Mouse (Mus musculus): Measurements from ENCODE around the gene Clic4. TPM values are rescaled to one million over a fixed set of nuclear protein-coding genes. Genes with fewer than 3 reads are reported as not detected.
A peak's percentile ranks its signal among the peaks of the same experiment; 100 is the strongest.

The Clic4 gene
- polyA plus RNA-seq, 1 experiment from 2014 or later: 179 TPM

DNA sequence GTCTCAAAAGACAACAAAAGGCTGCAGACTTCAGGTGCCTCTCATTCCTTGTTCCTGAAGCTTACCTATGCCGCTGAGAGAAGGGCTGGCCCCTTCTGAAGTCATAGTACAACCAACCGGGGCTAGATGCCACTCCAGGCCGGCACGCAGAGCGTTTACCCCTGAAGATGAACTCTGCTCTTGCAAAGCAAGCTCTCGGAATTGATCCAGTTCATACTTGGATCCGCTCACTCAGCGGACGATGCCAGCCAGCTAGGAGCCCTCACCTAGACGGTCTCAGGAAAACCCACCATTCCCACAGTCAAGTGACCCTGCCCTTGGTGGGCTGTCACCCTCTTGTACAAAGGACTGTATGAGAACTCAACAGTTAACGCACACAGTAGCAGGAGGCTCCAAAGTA lies 26.8 kb downstream of the Clic4 start:
- Histone ChIP-seq H3K4me3 (ENCODE audit: low read length) (no peak overlapping the region), H3K4me2 (ENCODE audit: low read depth, low read length) (no peak overlapping the region), H3K27ac (ENCODE audit: low read length) (0 out of 2 replicates have a peak overlapping the region, but pooled peaks have one; percentile 12), H3K4me1 (replicated peaks; ENCODE audit: control insufficient read depth, insufficient read depth, low read length) (peaks cover 44% of the 10 kb centered on the region), H3K27me3 (ENCODE audit: control insufficient read depth, insufficient read depth, low read depth, low read length) (no peaks in the 10 kb centered on the region), H3K9me3 (ENCODE audit: control insufficient read depth, low read length) (peaks cover 6% of the 10 kb centered on the region; the same call in 1 of the 2 replicates), H3K9ac (ENCODE audit: low read length) (no peak overlapping the region), H3K36me3 (ENCODE audit: control insufficient read depth, insufficient read depth, low read length) (peaks cover 2% of the 10 kb centered on the region; the same call in 1 of the 2 replicates)
- no peak for ATAC-seq (ENCODE audit: low read depth)
- 73% methylated on average over 11 of the region's 11 CpGs for WGBS

DNA sequence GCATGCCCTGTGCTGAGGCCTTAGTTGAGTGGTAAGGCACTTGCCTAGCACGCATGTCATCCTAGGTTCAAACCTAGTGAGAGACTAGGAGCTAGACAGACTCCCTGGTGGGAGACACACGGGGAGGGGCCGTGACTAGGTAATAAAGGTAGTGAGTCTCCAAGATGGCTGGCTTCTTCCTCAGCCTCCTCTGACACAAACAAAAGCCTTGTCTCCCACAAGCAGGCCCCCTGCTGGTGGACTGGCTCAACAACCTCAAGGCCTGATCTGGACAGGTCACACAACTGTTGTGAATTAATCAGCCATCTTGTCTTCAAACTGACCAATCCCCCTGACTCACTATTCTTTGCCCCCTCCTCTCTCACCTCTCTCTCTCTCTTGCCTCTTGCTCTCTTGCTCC lies 28.3 kb downstream of the Clic4 start:
- Histone ChIP-seq H3K4me1 (replicated peaks; ENCODE audit: control insufficient read depth, insufficient read depth, low read length) (peaks cover 58% of the 10 kb centered on the region), H3K27ac (ENCODE audit: low read length) (no peak overlapping the region)
- ATAC-seq (ENCODE audit: low read depth): no peak

DNA sequence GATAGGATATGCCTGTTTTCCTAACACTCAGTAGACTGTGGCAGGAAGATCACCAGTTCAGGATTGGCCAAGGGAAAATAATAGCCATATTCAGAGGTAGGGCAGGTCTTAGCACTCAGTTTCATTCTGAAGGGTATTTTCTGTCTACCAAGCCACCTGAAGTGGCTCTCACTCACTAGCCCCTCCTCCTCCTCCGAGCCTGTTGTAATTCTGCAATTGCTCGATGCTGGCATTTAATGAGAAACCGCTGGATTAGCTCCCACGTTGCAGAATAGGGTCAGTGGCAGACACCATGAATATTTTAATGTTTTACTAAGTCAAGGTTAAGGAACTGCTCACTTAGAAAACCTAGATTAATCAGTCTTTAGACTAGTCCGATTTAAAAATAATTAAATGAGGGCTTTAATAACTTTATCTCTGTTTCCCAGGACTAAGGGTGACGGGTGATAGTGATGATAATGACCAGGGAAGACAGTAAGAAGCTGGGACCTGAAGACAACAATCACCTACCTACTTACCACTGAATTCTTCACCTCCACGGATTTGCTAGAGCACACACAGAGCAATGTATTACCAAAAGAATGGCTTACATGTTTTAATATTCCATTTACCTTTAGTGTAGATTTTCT lies 29.6 kb downstream of the Clic4 start:
- no peak for ATAC-seq (ENCODE audit: low read depth)
- WGBS: 69% methylated on average over 7 of the region's 7 CpGs
- H3K27ac ChIP-seq (ENCODE audit: low read length): no peak overlapping the region

More for the DNA sequence above, 28.3 kb downstream of the Clic4 start:
- Histone ChIP-seq H3K27me3 (ENCODE audit: control insufficient read depth, insufficient read depth, low read depth, low read length) (no peaks in the 10 kb centered on the region), H3K4me2 (ENCODE audit: low read depth, low read length) (no peak overlapping the region), H3K9ac (ENCODE audit: low read length) (no peak overlapping the region), H3K4me3 (ENCODE audit: low read length) (no peak overlapping the region), H3K9me3 (ENCODE audit: control insufficient read depth, low read length) (peaks cover 3% of the 10 kb centered on the region; the same call in 1 of the 2 replicates), H3K36me3 (ENCODE audit: control insufficient read depth, insufficient read depth, low read length) (peaks cover 2% of the 10 kb centered on the region; the same call in 1 of the 2 replicates)
- WGBS: 93% methylated on average over 3 of the region's 3 CpGs

DNA sequence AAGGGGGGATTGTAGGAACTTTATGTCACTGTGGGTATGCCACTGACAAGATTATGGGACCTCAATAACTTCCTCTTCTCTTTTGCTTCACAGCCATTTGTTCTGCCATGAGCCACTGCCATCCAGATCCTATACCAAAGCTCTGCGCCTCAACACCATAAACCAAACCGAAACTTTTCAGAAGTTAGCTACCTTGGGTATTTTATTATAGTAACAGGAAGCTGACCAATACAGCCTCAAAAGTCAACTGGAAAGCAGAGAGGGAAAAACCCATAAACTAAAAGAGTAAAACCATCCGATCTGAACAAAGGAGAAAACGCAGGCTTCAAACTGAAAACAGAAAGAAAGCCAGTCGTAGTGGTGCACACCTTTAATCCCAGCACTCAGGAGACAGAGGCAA lies 30.2 kb downstream of the Clic4 start:
- H3K9me3 ChIP-seq (ENCODE audit: control insufficient read depth, low read length): no peaks in the 10 kb centered on the region
- 91% methylated on average over 5 of the region's 5 CpGs for WGBS
- H3K4me3 ChIP-seq (ENCODE audit: low read length): no peak overlapping the region
- no peaks in the 10 kb centered on the region for H3K27me3 ChIP-seq (ENCODE audit: control insufficient read depth, insufficient read depth, low read depth, low read length)
- peaks cover 64% of the 10 kb centered on the region for H3K4me1 ChIP-seq (replicated peaks; ENCODE audit: control insufficient read depth, insufficient read depth, low read length)
- H3K27ac ChIP-seq (ENCODE audit: low read length): no peak overlapping the region
- no peak for ATAC-seq (ENCODE audit: low read depth)
- no peak overlapping the region for H3K9ac ChIP-seq (ENCODE audit: low read length)
- H3K36me3 ChIP-seq (ENCODE audit: control insufficient read depth, insufficient read depth, low read length): peaks cover 5% of the 10 kb centered on the region; the same call in 1 of the 2 replicates
- no peak overlapping the region for H3K4me2 ChIP-seq (ENCODE audit: low read depth, low read length)

More for the DNA sequence above, 29.6 kb downstream of the Clic4 start:
- Histone ChIP-seq H3K9ac (ENCODE audit: low read length) (no peak overlapping the region), H3K4me2 (ENCODE audit: low read depth, low read length) (no peak overlapping the region), H3K4me1 (replicated peaks; ENCODE audit: control insufficient read depth, insufficient read depth, low read length) (peaks cover 66% of the 10 kb centered on the region), H3K9me3 (ENCODE audit: control insufficient read depth, low read length) (no peaks in the 10 kb centered on the region), H3K36me3 (ENCODE audit: control insufficient read depth, insufficient read depth, low read length) (peaks cover 3% of the 10 kb centered on the region; the same call in 1 of the 2 replicates), H3K27me3 (ENCODE audit: control insufficient read depth, insufficient read depth, low read depth, low read length) (no peaks in the 10 kb centered on the region), H3K4me3 (ENCODE audit: low read length) (no peak overlapping the region)

DNA sequence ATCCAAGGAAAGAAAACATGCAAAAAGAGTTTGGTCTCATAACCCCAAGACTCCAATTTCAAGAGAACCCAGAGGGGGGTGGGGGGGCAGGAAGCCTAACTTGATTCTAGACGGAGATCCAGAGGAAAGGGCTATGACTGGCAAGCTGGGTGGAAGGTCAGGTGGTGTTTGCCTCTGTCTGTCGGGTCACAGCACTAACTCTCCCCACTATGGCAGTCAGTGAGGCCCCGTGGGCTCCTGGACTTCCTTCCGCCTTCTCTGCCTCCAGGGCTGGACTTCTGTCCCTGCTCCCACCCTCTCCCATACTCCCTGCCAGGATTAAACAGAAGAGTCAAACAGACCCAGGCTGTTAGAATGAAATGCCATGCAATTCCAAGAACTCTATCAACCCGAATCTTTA lies 30.9 kb downstream of the Clic4 start:
- ATAC-seq (ENCODE audit: low read depth): peak; percentile 41
- no peak overlapping the region for H3K4me3 ChIP-seq (ENCODE audit: low read length)
- WGBS: 21% methylated on average over 5 of the region's 5 CpGs
- H3K4me1 ChIP-seq (replicated peaks; ENCODE audit: control insufficient read depth, insufficient read depth, low read length): peaks cover 58% of the 10 kb centered on the region
- peak overlapping the region; percentile 81 for H3K27ac ChIP-seq (ENCODE audit: low read length)
- H3K27me3 ChIP-seq (ENCODE audit: control insufficient read depth, insufficient read depth, low read depth, low read length): no peaks in the 10 kb centered on the region
- H3K4me2 ChIP-seq (ENCODE audit: low read depth, low read length): no peak overlapping the region
- peaks cover 10% of the 10 kb centered on the region; the same call in 1 of the 2 replicates for H3K36me3 ChIP-seq (ENCODE audit: control insufficient read depth, insufficient read depth, low read length)
- no peaks in the 10 kb centered on the region for H3K9me3 ChIP-seq (ENCODE audit: control insufficient read depth, low read length)
- H3K9ac ChIP-seq (ENCODE audit: low read length): peak overlapping the region; percentile 25; the same call in 1 of the 2 replicates

DNA sequence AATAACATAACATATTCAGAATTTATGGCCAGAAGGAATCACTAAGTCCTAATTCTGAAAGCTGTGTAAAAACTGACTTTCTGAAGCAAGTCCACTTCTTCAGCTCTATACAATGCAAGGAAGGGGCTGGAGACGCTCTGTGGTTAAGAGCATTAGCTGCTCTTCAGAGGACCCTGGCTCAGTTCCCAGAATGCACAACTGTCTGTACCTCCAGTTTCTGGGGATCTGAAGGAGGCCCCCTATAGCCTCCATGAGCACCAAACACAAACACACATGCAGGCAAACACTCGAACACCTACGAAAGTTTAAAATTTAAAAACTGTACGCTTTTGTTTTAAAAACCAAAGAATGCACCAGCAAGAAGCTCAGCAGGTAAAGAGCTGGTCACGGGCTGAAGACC lies 31.5 kb downstream of the Clic4 start:
- Histone ChIP-seq H3K4me3 (ENCODE audit: low read length) (no peak overlapping the region), H3K4me2 (ENCODE audit: low read depth, low read length) (no peak overlapping the region), H3K27ac (ENCODE audit: low read length) (peak overlapping the region; percentile 81), H3K9me3 (ENCODE audit: control insufficient read depth, low read length) (no peaks in the 10 kb centered on the region), H3K27me3 (ENCODE audit: control insufficient read depth, insufficient read depth, low read depth, low read length) (no peaks in the 10 kb centered on the region), H3K9ac (ENCODE audit: low read length) (no peak overlapping the region), H3K4me1 (replicated peaks; ENCODE audit: control insufficient read depth, insufficient read depth, low read length) (peaks cover 52% of the 10 kb centered on the region), H3K36me3 (ENCODE audit: control insufficient read depth, insufficient read depth, low read length) (peaks cover 10% of the 10 kb centered on the region; the same call in 1 of the 2 replicates)
- ATAC-seq (ENCODE audit: low read depth): peak; percentile 54; the same call in 1 of the 2 replicates
- WGBS: 43% methylated on average over 5 of the region's 5 CpGs

DNA sequence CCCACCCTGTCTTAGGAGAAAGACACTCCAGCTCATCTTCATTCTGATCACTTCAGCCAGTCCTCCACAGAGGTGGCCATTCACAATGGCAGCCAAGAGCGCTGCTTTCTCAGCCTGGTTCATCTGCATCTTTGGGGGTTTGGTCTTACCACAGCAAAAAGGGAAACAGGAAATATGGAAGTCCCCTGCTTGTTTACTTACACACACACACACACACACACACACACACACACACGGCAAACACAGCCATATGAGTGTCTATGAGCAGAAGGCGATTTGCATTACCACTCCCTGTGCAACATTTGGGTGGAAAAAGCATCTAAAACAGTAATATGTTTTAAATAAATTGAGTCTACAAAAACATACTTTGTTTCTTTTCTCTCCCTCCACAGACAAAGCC lies 32.3 kb downstream of the Clic4 start:
- H3K4me2 ChIP-seq (ENCODE audit: low read depth, low read length): no peak overlapping the region
- no peaks in the 10 kb centered on the region for H3K27me3 ChIP-seq (ENCODE audit: control insufficient read depth, insufficient read depth, low read depth, low read length)
- peaks cover 10% of the 10 kb centered on the region; the same call in 1 of the 2 replicates for H3K36me3 ChIP-seq (ENCODE audit: control insufficient read depth, insufficient read depth, low read length)
- peaks cover 44% of the 10 kb centered on the region for H3K4me1 ChIP-seq (replicated peaks; ENCODE audit: control insufficient read depth, insufficient read depth, low read length)
- no peak overlapping the region for H3K9ac ChIP-seq (ENCODE audit: low read length)
- ATAC-seq (ENCODE audit: low read depth): no peak
- no peak overlapping the region for H3K27ac ChIP-seq (ENCODE audit: low read length)
- no peaks in the 10 kb centered on the region for H3K9me3 ChIP-seq (ENCODE audit: control insufficient read depth, low read length)
- no peak overlapping the region for H3K4me3 ChIP-seq (ENCODE audit: low read length)
- 63% methylated on average over 3 of the region's 3 CpGs for WGBS

DNA sequence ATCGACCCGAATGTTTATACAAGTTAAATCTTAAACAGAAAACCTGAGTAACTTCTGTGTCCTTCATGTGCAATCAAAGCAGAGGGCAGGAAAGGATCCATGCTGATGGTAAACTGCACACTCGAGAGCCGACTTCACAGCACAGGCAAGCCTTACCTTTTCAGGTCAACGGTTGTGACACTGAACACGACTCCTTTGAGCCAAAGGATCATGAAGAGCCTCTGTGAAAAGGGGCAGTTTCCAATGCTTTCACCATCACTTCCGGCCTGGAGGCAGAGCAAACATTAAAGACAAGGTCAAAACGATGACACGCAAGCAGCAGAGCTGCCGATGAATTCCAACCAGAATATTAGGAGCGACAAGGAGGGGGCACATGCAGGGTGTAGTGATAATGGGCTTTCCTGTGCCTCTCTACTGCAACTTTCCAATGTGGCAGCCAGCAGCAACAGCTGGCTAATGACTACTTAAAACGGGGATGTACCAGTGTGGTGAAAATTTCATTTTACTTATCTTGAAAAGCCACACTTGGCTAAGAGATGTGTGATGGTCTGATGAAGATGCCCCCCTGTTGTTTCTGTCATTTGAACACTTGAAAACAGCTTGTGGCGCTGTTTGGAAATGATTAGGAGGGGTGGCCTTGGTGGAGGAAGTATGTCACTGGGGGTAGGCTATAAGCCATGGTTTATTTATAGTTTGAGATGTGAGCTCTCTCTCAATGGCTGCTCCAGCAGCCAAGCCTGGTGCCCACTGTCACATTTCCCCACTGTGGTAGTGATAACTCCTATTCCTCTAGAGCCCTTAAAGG lies 33.7 kb downstream of the Clic4 start:
- peaks cover 41% of the 10 kb centered on the region for H3K4me1 ChIP-seq (replicated peaks; ENCODE audit: control insufficient read depth, insufficient read depth, low read length)
- peaks cover 10% of the 10 kb centered on the region; the same call in 1 of the 2 replicates for H3K36me3 ChIP-seq (ENCODE audit: control insufficient read depth, insufficient read depth, low read length)
- H3K27ac ChIP-seq (ENCODE audit: low read length): no peak overlapping the region; the same call in 1 of the 2 replicates
- ATAC-seq (ENCODE audit: low read depth): no peak
- no peaks in the 10 kb centered on the region for H3K27me3 ChIP-seq (ENCODE audit: control insufficient read depth, insufficient read depth, low read depth, low read length)
- H3K9me3 ChIP-seq (ENCODE audit: control insufficient read depth, low read length): no peaks in the 10 kb centered on the region
- no peak overlapping the region for H3K4me2 ChIP-seq (ENCODE audit: low read depth, low read length)
- no peak overlapping the region for H3K9ac ChIP-seq (ENCODE audit: low read length)
- H3K4me3 ChIP-seq (ENCODE audit: low read length): no peak overlapping the region
- 42% methylated on average over 13 of the region's 13 CpGs for WGBS

DNA sequence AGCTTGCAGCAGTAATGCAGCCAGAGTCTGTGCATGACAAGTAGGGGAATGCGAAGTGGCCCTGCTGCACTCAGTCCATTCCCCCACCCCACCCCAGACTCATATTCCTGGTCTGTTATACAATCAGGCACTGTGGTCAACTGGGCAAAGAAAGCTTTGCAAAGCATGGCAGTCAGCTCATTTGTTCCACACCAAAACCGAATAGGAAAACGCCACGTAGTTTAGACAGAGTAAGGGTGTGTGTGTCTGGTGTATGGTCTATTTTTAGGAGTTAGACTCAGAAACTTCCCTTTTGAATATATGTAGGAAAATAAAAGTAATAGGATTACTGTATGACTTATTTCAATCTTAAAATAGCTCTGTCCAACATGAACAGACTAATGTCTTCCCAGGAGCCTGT lies 36.0 kb downstream of the Clic4 start:
- peaks cover 10% of the 10 kb centered on the region; the same call in 1 of the 2 replicates for H3K36me3 ChIP-seq (ENCODE audit: control insufficient read depth, insufficient read depth, low read length)

More for the DNA sequence above, 36.0 kb downstream of the Clic4 start:
- Histone ChIP-seq H3K4me1 (replicated peaks; ENCODE audit: control insufficient read depth, insufficient read depth, low read length) (peaks cover 29% of the 10 kb centered on the region), H3K27me3 (ENCODE audit: control insufficient read depth, insufficient read depth, low read depth, low read length) (no peaks in the 10 kb centered on the region), H3K27ac (ENCODE audit: low read length) (no peak overlapping the region), H3K4me2 (ENCODE audit: low read depth, low read length) (no peak overlapping the region), H3K9me3 (ENCODE audit: control insufficient read depth, low read length) (no peaks in the 10 kb centered on the region), H3K9ac (ENCODE audit: low read length) (no peak overlapping the region), H3K4me3 (ENCODE audit: low read length) (no peak overlapping the region)
- WGBS: 82% methylated on average over 4 of the region's 4 CpGs
- ATAC-seq (ENCODE audit: low read depth): no peak
